Mouse (Mus musculus) kidney, embryonic 16.5 days (tissue): ENCODE measurements around the gene Tmem117. TPM values are rescaled to one million over a fixed set of nuclear protein-coding genes. Genes with fewer than 3 reads are reported as not detected.

Experiments
- ATAC-seq: fragments of 200-750 bp; cut with Nextera tagmentation; 2 replicates; pipeline ENCODE4 v1.8.0; 2017; ENCODE audit warnings: moderate TSS enrichment; ENCODE audit not compliant: low FRiP score, low TSS enrichment
- H3K27ac ChIP-seq: fragments of 300-500 bp; sonication (generic); 2 replicates; pipeline ENCODE4 v1.5.1; 2014; ENCODE audit warnings: low read length
- H3K27me3 ChIP-seq: fragments of 300-500 bp; sonication (generic); 2 replicates; pipeline ENCODE4 v1.6.1; 2014; ENCODE audit warnings: low read length, control low read depth, mixed read lengths; ENCODE audit not compliant: insufficient read depth
- H3K36me3 ChIP-seq: fragments of 300-500 bp; sonication (generic); 2 replicates; pipeline ENCODE4 v1.6.1; 2014; ENCODE audit warnings: low read length, control low read depth, mixed read lengths; ENCODE audit not compliant: insufficient read depth
- H3K4me1 ChIP-seq: fragments of 300-500 bp; sonication (generic); 2 replicates; pipeline ENCODE4 v1.6.1; 2014; ENCODE audit warnings: low read length, control low read depth, mixed read lengths; ENCODE audit not compliant: insufficient read depth
- H3K4me2 ChIP-seq: fragments of 300-500 bp; sonication (generic); replicated peaks from 2 replicates; pipeline ENCODE4 v1.6.1; 2014; ENCODE audit warnings: low read depth, low read length
- H3K4me3 ChIP-seq: fragments of 300-500 bp; sonication (generic); 2 replicates; pipeline ENCODE4 v1.5.1; 2014; ENCODE audit warnings: mild to moderate bottlenecking, low read length
- H3K9ac ChIP-seq: fragments of 300-500 bp; sonication (generic); replicated peaks from 2 replicates; pipeline ENCODE4 v1.6.1; 2014; ENCODE audit warnings: low read length
- H3K9me3 ChIP-seq: fragments of 300-500 bp; sonication (generic); 2 replicates; pipeline ENCODE4 v1.6.1; 2016; ENCODE audit warnings: low read length, control low read depth
- WGBS: fragments of 180-500 bp; shearing (Covaris S2); extraction: QIAGEN DNeasy Blood & Tissue Kit; methylation state at CpG from one replicate; pipeline ENCODE4 v1.1.7; 2014; 5-methylcytosine and 5-hydroxymethylcytosine counted together
- polyA plus RNA-seq: library from polyadenylated mRNA; unstranded; fragments of >200 nt; fragmentation: Nextera tagmentation; extraction: Ambion mirVana; gene quantifications from 2 replicates; pipeline ENCODE4 v1.2.1, GENCODE M21; 2015

Tmem117 gene
- polyA plus RNA-seq, 1 experiment from 2014 or later, result 14.6 TPM

- no peaks in the 10 kb centered on the region for H3K36me3 ChIP-seq
- no peaks in the 10 kb centered on the region for H3K27me3 ChIP-seq
- no peak overlapping the region for H3K4me2 ChIP-seq
- 83% methylated on average over 10 of the region's 10 CpGs for WGBS
- H3K27ac ChIP-seq, result no peak overlapping the region
- H3K9ac ChIP-seq, result no peak overlapping the region
- no peaks in the 10 kb centered on the region for H3K4me1 ChIP-seq
- no peak for ATAC-seq
- H3K4me3 ChIP-seq, result no peak overlapping the region
- no peaks in the 10 kb centered on the region for H3K9me3 ChIP-seq
Measured at GRCm38 (mm10) chr15:95137018-95137810, 508.2 kb downstream of the Tmem117 start.

- Histone ChIP-seq H3K27me3 (no peaks in the 10 kb centered on the region), H3K9ac (no peak overlapping the region), H3K9me3 (no peaks in the 10 kb centered on the region), H3K27ac (no peak overlapping the region), H3K4me3 (no peak overlapping the region), H3K4me1 (no peaks in the 10 kb centered on the region), H3K36me3 (no peaks in the 10 kb centered on the region), H3K4me2 (no peak overlapping the region)
- 66% methylated on average over 12 of the region's 12 CpGs for WGBS
- no peak for ATAC-seq
Measured at GRCm38 (mm10) chr15:95138709-95139409, 509.8 kb downstream of the Tmem117 start.

- Histone ChIP-seq H3K4me3 (no peak overlapping the region), H3K9me3 (no peaks in the 10 kb centered on the region), H3K27me3 (no peaks in the 10 kb centered on the region), H3K9ac (no peak overlapping the region), H3K27ac (no peak overlapping the region), H3K36me3 (no peaks in the 10 kb centered on the region), H3K4me2 (no peak overlapping the region), H3K4me1 (no peaks in the 10 kb centered on the region)
- ATAC-seq, result no peak
- WGBS, result 54% methylated on average over 2 of the region's 2 CpGs
Measured at GRCm38 (mm10) chr15:95144131-95144530, 515.1 kb downstream of the Tmem117 start.

DNA sequence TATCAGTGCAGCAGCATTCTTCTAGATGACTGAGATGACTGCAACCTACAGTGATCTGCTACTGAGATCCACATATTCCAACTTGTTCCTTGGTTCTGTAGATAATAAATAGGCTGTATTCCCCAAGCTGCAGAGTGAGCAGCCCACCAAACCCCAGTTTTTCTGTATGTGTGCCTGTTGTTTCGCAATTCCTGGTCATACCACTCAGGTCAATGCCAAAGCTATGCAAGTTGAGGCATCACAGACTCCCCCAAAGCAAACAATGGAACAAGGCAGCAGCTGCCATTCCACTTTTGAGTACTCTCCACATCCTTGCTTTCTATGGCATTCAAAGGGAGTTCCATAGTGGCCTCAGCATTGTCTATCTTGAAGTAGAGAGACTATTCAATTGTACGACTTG, 516.1 kb downstream of the Tmem117 start:
- Histone ChIP-seq H3K4me1 (no peaks in the 10 kb centered on the region), H3K4me3 (no peak overlapping the region), H3K9ac (no peak overlapping the region), H3K27me3 (no peaks in the 10 kb centered on the region), H3K9me3 (no peaks in the 10 kb centered on the region), H3K4me2 (no peak overlapping the region), H3K27ac (no peak overlapping the region), H3K36me3 (no peaks in the 10 kb centered on the region)
- WGBS, result 88% methylated on average over 2 of the region's 2 CpGs
- no peak for ATAC-seq

Other genes with a start within 250 kb of the Tmem117 start
- 2.0 and 2.4 TPM in 2 replicates for gene Adamts20, start 163.8 kb upstream of the Tmem117 start, polyA plus RNA-seq
- 9.0 and 9.5 TPM in 2 replicates for gene Pus7l, start 85.7 kb upstream of the Tmem117 start, polyA plus RNA-seq
- gene Irak4, start 85.6 kb upstream of the Tmem117 start, polyA plus RNA-seq, result 16.9 and 17.4 TPM in 2 replicates
- 101 and 103 TPM in 2 replicates for gene Twf1, start 39.3 kb upstream of the Tmem117 start, polyA plus RNA-seq